Mouse (Mus musculus) embryonic facial prominence, embryonic 13.5 days (tissue): ENCODE measurements around the gene Trem1. TPM values are rescaled to one million over a fixed set of nuclear protein-coding genes. Genes with fewer than 3 reads are reported as not detected.

Experiments
- ATAC-seq: fragments of 200-750 bp; cut with Nextera tagmentation; 2 replicates; pipeline ENCODE4 v1.8.0; 2017; ENCODE audit warnings: low read depth; ENCODE audit not compliant: insufficient number of reproducible peaks, insufficient read depth, low FRiP score, low TSS enrichment
- H3K27ac ChIP-seq: fragments of 300-500 bp; sonication (generic); 2 replicates; pipeline ENCODE4 v1.5.1; 2015; ENCODE audit warnings: moderate library complexity, mild to moderate bottlenecking, inconsistent platforms
- H3K27me3 ChIP-seq: fragments of 300-500 bp; sonication (generic); 2 replicates; pipeline ENCODE4 v1.6.1; 2015; ENCODE audit warnings: mild to moderate bottlenecking, inconsistent platforms
- H3K36me3 ChIP-seq: fragments of 300-500 bp; sonication (generic); 2 replicates; pipeline ENCODE4 v1.6.1; 2015; ENCODE audit warnings: mild to moderate bottlenecking, inconsistent platforms
- H3K4me1 ChIP-seq: fragments of 300-500 bp; sonication (generic); 2 replicates; pipeline ENCODE4 v1.6.1; 2015; ENCODE audit warnings: inconsistent platforms
- H3K4me2 ChIP-seq: fragments of 300-500 bp; sonication (generic); 2 replicates; pipeline ENCODE4 v1.6.1; 2015; ENCODE audit warnings: moderate library complexity, mild to moderate bottlenecking, inconsistent platforms
- H3K4me3 ChIP-seq: fragments of 300-500 bp; sonication (generic); 2 replicates; pipeline ENCODE4 v1.5.1; 2015; ENCODE audit warnings: mild to moderate bottlenecking, inconsistent platforms
- H3K9ac ChIP-seq: fragments of 300-500 bp; sonication (generic); 2 replicates; pipeline ENCODE4 v1.6.1; 2015; ENCODE audit warnings: mild to moderate bottlenecking, inconsistent platforms
- H3K9me3 ChIP-seq: fragments of 300-500 bp; sonication (generic); 2 replicates; pipeline ENCODE4 v1.6.1; 2016; ENCODE audit warnings: inconsistent platforms
- WGBS: fragments of 180-500 bp; shearing (Covaris S2); methylation state at CpG from one replicate; pipeline ENCODE4 v1.1.7; 2015; ENCODE audit warnings: mixed read lengths; 5-methylcytosine and 5-hydroxymethylcytosine counted together
- polyA plus RNA-seq: library from polyadenylated mRNA; unstranded; fragments of >200 nt; fragmentation: Nextera tagmentation; extraction: Ambion mirVana; gene quantifications from 2 replicates; pipeline ENCODE4 v1.2.1, GENCODE M21; 2015

Trem1 gene
- polyA plus RNA-seq, 1 experiment from 2014 or later = 0.13 TPM

DNA sequence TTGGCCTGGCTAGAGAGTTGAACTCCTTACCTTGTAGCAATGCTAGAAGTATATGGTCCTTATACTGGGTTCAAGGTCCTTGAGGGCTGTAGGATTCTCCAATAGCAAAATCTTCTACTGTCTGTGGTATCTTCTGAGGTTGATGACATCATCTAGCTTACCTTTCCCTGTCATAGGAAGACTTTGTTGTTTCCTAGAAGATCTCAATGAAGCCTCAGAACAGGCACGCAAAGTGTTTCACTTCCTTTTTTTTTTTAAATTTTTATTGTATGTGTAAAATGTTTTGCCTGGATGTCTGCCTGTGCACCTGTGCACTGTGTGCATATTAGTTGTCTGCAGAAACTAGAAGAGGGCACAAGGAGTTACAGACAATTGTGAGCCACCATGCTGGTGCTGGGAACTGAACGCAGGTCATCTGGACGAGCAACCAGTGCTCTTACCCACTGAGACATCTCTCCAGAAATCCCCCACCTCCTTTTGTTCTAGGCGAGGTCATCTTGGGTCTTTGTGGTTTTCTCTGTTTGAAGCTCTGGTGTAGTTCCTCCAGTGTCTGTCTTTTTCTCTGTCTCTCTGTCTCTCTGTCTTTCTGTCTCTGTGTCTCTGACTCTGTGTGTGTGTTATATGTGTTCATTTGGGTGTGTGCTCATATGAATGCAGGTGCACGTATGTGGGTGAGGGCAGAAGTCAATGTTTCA, 61.1 kb downstream of the Trem1 start:
- Histone ChIP-seq H3K4me3 (no peak overlapping the region), H3K4me2 (no peak overlapping the region), H3K9ac (no peak overlapping the region), H3K27ac (no peak overlapping the region), H3K9me3 (no peaks in the 10 kb centered on the region), H3K36me3 (no peaks in the 10 kb centered on the region), H3K27me3 (no peaks in the 10 kb centered on the region; the same call in 1 of the 2 replicates), H3K4me1 (no peaks in the 10 kb centered on the region)
- no peak for ATAC-seq
- WGBS = 84% methylated on average over 5 of the region's 5 CpGs

Other genes starting within 250 kb of the Trem1 start
- not detected in 2 replicates for gene 1700122O11Rik, start 194.5 kb upstream of the Trem1 start, polyA plus RNA-seq
- not detected in 2 replicates for gene 1700067P10Rik, start 143.4 kb upstream of the Trem1 start, polyA plus RNA-seq
- not detected in 2 replicates for gene 9830107B12Rik, start 86.5 kb upstream of the Trem1 start, polyA plus RNA-seq
- not detected in 2 replicates for gene A530064D06Rik, start 65.5 kb upstream of the Trem1 start, polyA plus RNA-seq
- gene Trem3, start 15.0 kb downstream of the Trem1 start, polyA plus RNA-seq = not detected in 2 replicates
- 0.15 and 0.41 TPM in 2 replicates for gene Treml4, start 31.5 kb downstream of the Trem1 start, polyA plus RNA-seq
- gene Treml2, start 66.7 kb downstream of the Trem1 start, polyA plus RNA-seq = 0.28 and 0.39 TPM in 2 replicates
- gene B430306N03Rik, start 83.4 kb downstream of the Trem1 start, polyA plus RNA-seq = 0.12 TPM in 1 of 2 replicates, not detected in the other
- gene Trem2, start 113.6 kb downstream of the Trem1 start, polyA plus RNA-seq = 2.9 and 3.7 TPM in 2 replicates
- gene Treml1, start 127.1 kb downstream of the Trem1 start, polyA plus RNA-seq = 1.1 and 1.2 TPM in 2 replicates
- gene Nfya, start 177.1 kb downstream of the Trem1 start, polyA plus RNA-seq = 16.0 and 18.9 TPM in 2 replicates
- gene Oard1, start 177.2 kb downstream of the Trem1 start, polyA plus RNA-seq = 53.5 and 57.6 TPM in 2 replicates
- 2.9 TPM in 2 replicates for gene Apobec2, start 200.2 kb downstream of the Trem1 start, polyA plus RNA-seq
- gene Tspo2, start 218.8 kb downstream of the Trem1 start, polyA plus RNA-seq = 1.3 and 2.9 TPM in 2 replicates
- gene Unc5cl, start 222.1 kb downstream of the Trem1 start, polyA plus RNA-seq = 0.08 and 0.30 TPM in 2 replicates